Mouse (Mus musculus) lung, adult 2 months (tissue): Measurements from ENCODE around the gene Gfra1.

Experiments used
- CTCF ChIP-seq: fragments of 200-500 bp; IDR thresholded peaks from 2 replicates; pipeline ENCODE4 v1.5.1; 2011; ENCODE audit warnings: mild to moderate bottlenecking, low read length, control low read depth; ENCODE audit not compliant: insufficient read depth
- POLR2A ChIP-seq: fragments of 200-500 bp; IDR thresholded peaks from 2 replicates; pipeline ENCODE4 v1.6.1; 2011; ENCODE audit warnings: low read depth, mild to moderate bottlenecking, control low read depth, low read length, borderline replicate concordance; ENCODE audit errors: extremely low read depth

- TF ChIP-seq POLR2A = no peak
- no peak for TF ChIP-seq CTCF
Observed at GRCm38 (mm10) chr19:58260934-58261333, 194.8 kb downstream of the Gfra1 start.
